Mouse (Mus musculus): ENCODE results near the gene Hdgfl2. TPM values are rescaled to one million over a fixed set of nuclear protein-coding genes. Genes with fewer than 3 reads are reported as not detected.

The Hdgfl2 gene
- polyA plus RNA-seq, 2 experiments = 26.0 to 29.5 TPM

DNA sequence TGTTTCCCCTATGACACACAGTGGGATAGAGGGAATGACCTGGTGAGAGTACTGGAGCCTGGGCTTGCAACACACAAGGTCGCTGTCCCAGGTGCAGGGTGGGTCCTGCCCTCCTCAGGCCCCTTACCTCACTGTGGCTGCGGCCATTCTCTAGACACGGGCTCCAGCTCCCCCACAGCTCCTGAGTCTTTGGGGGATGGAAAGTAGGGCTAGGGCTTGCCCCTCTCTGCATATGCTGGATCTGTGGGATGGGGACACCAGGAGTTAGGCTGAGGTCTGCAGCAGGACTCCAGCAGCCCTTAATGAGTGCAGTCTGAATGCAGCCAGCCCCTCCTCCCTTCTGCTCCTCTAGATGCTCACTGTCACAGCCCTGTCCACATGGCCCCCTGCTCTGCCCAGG lies 33.3 kb downstream of the Hdgfl2 start:
- DNase-seq (ENCODE audit: low read depth in 3 of 3, low spot score in 3 of 3) (no peak), ATAC-seq (ENCODE audit: insufficient read depth) (no peak)
- Histone ChIP-seq H3K27me3 (ENCODE audit: control insufficient read depth, insufficient read depth, low read length) (no peaks in the 10 kb centered on the region; the same call in 1 of the 2 replicates), H3K27ac (no peak overlapping the region), H3K36me3 (replicated peaks; ENCODE audit: control insufficient read depth, insufficient read depth, low read depth) (no peaks in the 10 kb centered on the region), H3K9me3 (ENCODE audit: control insufficient read depth, low read length) (no peaks in the 10 kb centered on the region), H3K9ac (replicated peaks) (no peak overlapping the region), H3K4me1 (replicated peaks; ENCODE audit: control insufficient read depth in 2 of 2, insufficient read depth in 2 of 2, low read length in 1 of 2) (no peaks in the 10 kb centered on the region), H3K4me2 (ENCODE audit: low read depth) (no peak overlapping the region), H3K4me3 (ENCODE audit: insufficient read depth in 1 of 2, low read depth in 2 of 2, low read length in 2 of 2) (no peak overlapping the region)
- TF ChIP-seq CTCF (IDR thresholded peaks at IDR 0.05; ENCODE audit: low read depth) = no peak
- no peak for TF ChIP-seq EP300 (IDR thresholded peaks at IDR 0.05; ENCODE audit: low read depth)
- 52% methylated on average over 3 of the region's 3 CpGs for WGBS (ENCODE audit: insufficient replicate concordance)

DNA sequence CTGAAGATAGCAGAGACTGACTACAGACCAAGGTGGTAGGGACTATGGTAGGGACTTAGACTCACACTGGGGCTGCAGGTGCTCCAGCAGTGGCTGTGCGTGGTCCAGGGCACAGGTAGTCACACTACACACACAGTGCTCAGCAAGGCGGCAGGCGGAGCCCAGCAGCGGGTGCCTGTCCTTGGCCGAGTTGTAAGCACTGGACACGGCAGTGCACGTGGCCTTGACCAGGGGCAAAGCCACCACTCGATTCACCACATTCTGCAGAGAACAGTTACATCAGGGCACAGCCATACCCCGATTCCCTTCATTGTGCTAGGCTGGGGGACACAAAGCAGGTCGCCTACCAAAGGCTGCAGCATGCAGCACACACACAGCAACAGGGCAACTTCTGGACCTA lies 36.8 kb downstream of the Hdgfl2 start:
- Histone ChIP-seq H3K4me3 (ENCODE audit: insufficient read depth in 1 of 2, low read depth in 2 of 2, low read length in 2 of 2) (no peak overlapping the region), H3K9me3 (ENCODE audit: control insufficient read depth, low read length) (no peaks in the 10 kb centered on the region), H3K4me2 (ENCODE audit: low read depth) (no peak overlapping the region), H3K27ac (no peak overlapping the region), H3K27me3 (ENCODE audit: control insufficient read depth, insufficient read depth, low read length) (peaks cover 24% of the 10 kb centered on the region), H3K9ac (replicated peaks) (no peak overlapping the region), H3K4me1 (replicated peaks; ENCODE audit: control insufficient read depth in 2 of 2, insufficient read depth in 2 of 2, low read length in 1 of 2) (no peaks in the 10 kb centered on the region), H3K36me3 (replicated peaks; ENCODE audit: control insufficient read depth, insufficient read depth, low read depth) (no peaks in the 10 kb centered on the region)
- TF ChIP-seq CTCF (IDR thresholded peaks at IDR 0.05; ENCODE audit: low read depth) (no peak), EP300 (IDR thresholded peaks at IDR 0.05; ENCODE audit: low read depth) (no peak)
- WGBS (ENCODE audit: insufficient replicate concordance) = 50% methylated on average over 10 of the region's 10 CpGs
- ATAC-seq (ENCODE audit: insufficient read depth) (no peak), DNase-seq (ENCODE audit: low read depth in 3 of 3, low spot score in 3 of 3) (no peak)

DNA sequence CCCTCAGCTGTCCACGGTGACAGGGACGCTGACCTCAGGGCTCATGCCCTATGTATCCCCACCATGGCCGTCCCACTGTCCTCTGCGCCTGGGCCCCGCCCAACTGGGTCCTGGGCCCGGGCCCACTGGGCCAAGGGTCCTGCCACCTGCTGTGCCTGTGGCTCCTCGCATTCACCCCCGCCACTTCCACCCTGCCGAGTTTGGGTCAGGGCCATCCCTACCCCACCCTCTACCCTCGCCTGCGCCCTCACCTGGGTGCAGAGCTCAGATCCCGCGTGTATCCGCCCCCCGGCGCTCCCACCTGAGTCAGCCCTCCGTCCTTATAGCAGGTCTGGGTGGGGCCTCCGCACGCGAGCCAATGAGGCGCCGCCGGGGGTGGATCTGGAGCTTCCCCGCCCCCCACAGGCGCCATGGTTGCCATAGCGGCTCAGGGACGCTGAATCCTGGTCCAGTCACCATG lies 37.8 kb downstream of the Hdgfl2 start, which contains the start of gene Plin5:
Plin5 (minus strand) TSS at position 346 of the 460 bp plus-strand sequence.
- H3K9me3 ChIP-seq (ENCODE audit: control insufficient read depth, low read length) = peaks cover under 1% of the 10 kb centered on the region; the same call in 1 of the 2 replicates
- H3K4me3 ChIP-seq (ENCODE audit: insufficient read depth in 1 of 2, low read depth in 2 of 2, low read length in 2 of 2) = peak within 1 kb of the TSS in 1 of 2 experiments; percentile 29; a peak in 1 of 4 replicates
- TF ChIP-seq CTCF (IDR thresholded peaks at IDR 0.05; ENCODE audit: low read depth) (no peak), EP300 (IDR thresholded peaks at IDR 0.05; ENCODE audit: low read depth) (no peak)
- DNase-seq (ENCODE audit: low read depth in 3 of 3, low spot score in 3 of 3) (no peak), ATAC-seq (ENCODE audit: insufficient read depth) (peak; percentile 56)
- H3K4me2 ChIP-seq (ENCODE audit: low read depth) = peak within 1 kb of the TSS; percentile 51
- H3K36me3 ChIP-seq (replicated peaks; ENCODE audit: control insufficient read depth, insufficient read depth, low read depth) = no peaks in the 10 kb centered on the region
- H3K9ac ChIP-seq (replicated peaks) = no peak within 1 kb of the TSS
- no peak within 1 kb of the TSS for H3K27ac ChIP-seq
- no peaks in the 10 kb centered on the region for H3K4me1 ChIP-seq (replicated peaks; ENCODE audit: control insufficient read depth in 2 of 2, insufficient read depth in 2 of 2, low read length in 1 of 2)
- 2% methylated on average over 27 of the region's 27 CpGs for WGBS (ENCODE audit: insufficient replicate concordance)
- peaks cover 31% of the 10 kb centered on the region for H3K27me3 ChIP-seq (ENCODE audit: control insufficient read depth, insufficient read depth, low read length)

DNA sequence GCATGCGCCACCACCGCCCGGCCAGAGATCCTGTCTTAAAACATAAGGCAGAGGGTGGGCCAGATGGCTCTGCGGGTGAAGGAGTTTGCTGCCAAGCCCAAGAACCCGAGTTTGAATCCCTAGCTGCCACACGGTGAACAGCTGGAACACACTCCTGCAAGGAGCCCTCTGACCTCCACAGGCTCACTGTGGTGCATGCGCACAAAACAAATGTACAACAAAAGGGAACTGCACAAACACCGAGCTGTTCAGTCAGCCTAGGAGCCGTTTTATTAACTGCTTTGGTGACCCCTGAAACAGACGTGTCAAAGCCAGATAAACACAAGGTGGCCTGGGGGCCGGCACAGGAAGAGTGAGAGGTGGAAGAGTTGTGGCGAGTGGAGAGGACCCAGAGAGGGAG lies 40.0 kb downstream of the Hdgfl2 start:
- H3K27me3 ChIP-seq (ENCODE audit: control insufficient read depth, insufficient read depth, low read length) = peaks cover 38% of the 10 kb centered on the region
- TF ChIP-seq CTCF (IDR thresholded peaks at IDR 0.05; ENCODE audit: low read depth) (no peak), EP300 (IDR thresholded peaks at IDR 0.05; ENCODE audit: low read depth) (no peak)

DNA sequence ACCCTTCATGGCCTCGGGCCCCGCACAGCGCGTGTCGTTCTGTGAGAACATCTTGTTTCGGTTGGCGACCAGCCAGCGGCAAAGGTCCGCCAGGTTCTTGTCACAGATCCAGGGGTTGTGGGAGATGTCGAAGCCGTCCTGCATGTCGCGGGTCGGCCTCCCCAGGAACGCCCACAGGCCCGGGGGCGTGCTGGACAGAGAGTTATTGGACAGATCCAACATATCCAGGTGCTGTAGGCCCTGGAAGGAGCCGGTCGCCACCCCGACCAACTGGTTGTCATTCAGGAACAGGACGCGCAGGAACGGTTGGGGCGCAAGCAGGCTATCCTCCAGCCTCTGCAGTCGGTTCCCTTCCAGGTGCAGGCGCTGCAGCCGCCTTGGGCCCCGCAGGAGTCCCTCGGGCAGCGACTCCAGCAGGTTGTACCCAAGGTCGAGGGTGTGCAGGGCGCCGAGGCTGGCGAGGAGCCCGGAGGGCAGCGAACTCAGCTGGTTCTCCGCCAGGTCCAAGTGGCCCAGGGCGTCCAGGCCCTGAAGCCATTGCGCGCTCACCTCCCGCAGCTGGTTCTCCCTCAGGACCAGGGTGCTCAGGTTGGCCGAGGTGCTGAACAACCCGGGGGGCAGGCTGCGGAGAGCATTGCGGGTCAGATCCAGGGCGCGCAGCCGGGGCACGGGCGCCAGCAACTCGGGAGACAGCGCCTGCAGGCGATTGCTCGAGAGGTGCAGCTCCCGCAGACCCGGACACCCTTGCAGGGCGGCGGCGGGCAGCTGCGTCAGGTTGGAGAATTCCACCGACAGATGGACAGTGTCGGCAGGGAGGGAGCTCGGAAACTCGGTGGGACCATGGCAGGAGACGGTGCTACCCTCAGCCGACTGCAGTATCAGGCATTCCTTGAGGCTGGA lies 40.8 kb downstream of the Hdgfl2 start:
- Histone ChIP-seq H3K4me1 (replicated peaks; ENCODE audit: control insufficient read depth in 2 of 2, insufficient read depth in 2 of 2, low read length in 1 of 2) (no peaks in the 10 kb centered on the region), H3K9ac (replicated peaks) (no peak overlapping the region), H3K4me2 (ENCODE audit: low read depth) (0 out of 2 replicates have a peak overlapping the region, but pooled peaks have one; percentile 9), H3K9me3 (ENCODE audit: control insufficient read depth, low read length) (peaks cover 4% of the 10 kb centered on the region; the same call in 1 of the 2 replicates), H3K27ac (no peak overlapping the region), H3K27me3 (ENCODE audit: control insufficient read depth, insufficient read depth, low read length) (peaks cover 40% of the 10 kb centered on the region), H3K4me3 (ENCODE audit: insufficient read depth in 1 of 2, low read depth in 2 of 2, low read length in 2 of 2) (no peak overlapping the region), H3K36me3 (replicated peaks; ENCODE audit: control insufficient read depth, insufficient read depth, low read depth) (no peaks in the 10 kb centered on the region)
- ATAC-seq (ENCODE audit: insufficient read depth) (no peak), DNase-seq (ENCODE audit: low read depth in 3 of 3, low spot score in 3 of 3) (no peak)
- TF ChIP-seq EP300 (IDR thresholded peaks at IDR 0.05; ENCODE audit: low read depth) (no peak), CTCF (IDR thresholded peaks at IDR 0.05; ENCODE audit: low read depth) (no peak)
- WGBS (ENCODE audit: insufficient replicate concordance) = 8% methylated on average over 66 of the region's 66 CpGs

More for the DNA sequence above, 40.0 kb downstream of the Hdgfl2 start:
- Histone ChIP-seq H3K4me1 (replicated peaks; ENCODE audit: control insufficient read depth in 2 of 2, insufficient read depth in 2 of 2, low read length in 1 of 2) (no peaks in the 10 kb centered on the region), H3K4me2 (ENCODE audit: low read depth) (no peak overlapping the region), H3K9ac (replicated peaks) (no peak overlapping the region), H3K36me3 (replicated peaks; ENCODE audit: control insufficient read depth, insufficient read depth, low read depth) (no peaks in the 10 kb centered on the region), H3K9me3 (ENCODE audit: control insufficient read depth, low read length) (peaks cover 4% of the 10 kb centered on the region; the same call in 1 of the 2 replicates), H3K27ac (no peak overlapping the region), H3K4me3 (ENCODE audit: insufficient read depth in 1 of 2, low read depth in 2 of 2, low read length in 2 of 2) (no peak overlapping the region)
- WGBS (ENCODE audit: insufficient replicate concordance) = 35% methylated on average over 12 of the region's 12 CpGs
- ATAC-seq (ENCODE audit: insufficient read depth) (no peak), DNase-seq (ENCODE audit: low read depth in 3 of 3, low spot score in 3 of 3) (no peak)

Data from liver, embryonic 14.5 days (tissue).